Mouse (Mus musculus): ENCODE data around the gene Tbc1d15. TPM values are rescaled to one million over a fixed set of nuclear protein-coding genes. Genes with fewer than 3 reads are reported as not detected.

Tbc1d15 gene
- polyA plus RNA-seq, 1 experiment from 2014 or later = 33.4 TPM

- Histone ChIP-seq H3K9ac (no peak overlapping the region), H3K36me3 (replicated peaks) (no peaks in the 10 kb centered on the region), H3K4me3 (no peak overlapping the region), H3K4me1 (no peaks in the 10 kb centered on the region), H3K9me3 (no peaks in the 10 kb centered on the region), H3K4me2 (no peak overlapping the region), H3K27me3 (replicated peaks) (no peaks in the 10 kb centered on the region), H3K27ac (no peak overlapping the region)
- 90% methylated on average over 12 of the region's 12 CpGs for WGBS
- ATAC-seq (replicated peaks) = no peak
Measured at GRCm38 (mm10) chr10:115270612-115271390, 19.5 kb upstream of the Tbc1d15 start.

DNA sequence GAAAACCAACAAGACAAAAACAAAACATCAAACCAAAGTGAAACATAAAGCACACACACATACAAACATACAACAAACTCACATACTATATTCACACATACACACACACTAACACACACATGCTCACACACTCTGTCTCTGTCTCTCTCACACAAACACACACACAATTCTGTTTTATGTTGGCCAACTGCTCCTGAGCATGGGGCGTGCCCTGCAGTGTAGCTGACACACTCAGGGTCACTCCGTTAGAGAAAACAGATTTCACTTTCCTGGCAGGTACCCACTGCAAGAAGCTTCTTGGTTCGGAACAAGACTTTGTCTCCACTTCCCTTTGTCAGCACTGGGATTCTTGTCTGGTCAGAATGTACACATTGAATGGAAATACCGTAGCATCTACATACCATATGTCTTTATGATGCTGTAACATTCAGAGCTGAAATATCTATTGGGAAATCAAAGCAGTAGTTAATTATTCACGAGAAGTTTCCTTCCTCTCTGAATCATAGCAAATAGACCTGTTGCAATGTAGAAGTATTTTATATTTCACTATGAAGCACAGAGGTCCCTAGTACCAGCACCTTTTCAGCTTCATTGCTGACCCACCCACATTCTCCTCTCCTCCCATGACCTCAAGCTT lies 11.8 kb upstream of the Tbc1d15 start:
- Histone ChIP-seq H3K27ac (no peak overlapping the region), H3K4me3 (no peak overlapping the region), H3K27me3 (replicated peaks) (no peaks in the 10 kb centered on the region), H3K4me1 (no peaks in the 10 kb centered on the region), H3K9me3 (no peaks in the 10 kb centered on the region), H3K4me2 (no peak overlapping the region), H3K36me3 (replicated peaks) (no peaks in the 10 kb centered on the region), H3K9ac (no peak overlapping the region)
- no peak for ATAC-seq (replicated peaks)
- 80% methylated on average over 5 of the region's 5 CpGs for WGBS

GRCm38 (mm10) chr10:115262261-115262660 lies 11.0 kb upstream of the Tbc1d15 start:
- Histone ChIP-seq H3K36me3 (replicated peaks) (no peaks in the 10 kb centered on the region), H3K9ac (no peak overlapping the region), H3K27me3 (replicated peaks) (no peaks in the 10 kb centered on the region), H3K4me1 (no peaks in the 10 kb centered on the region), H3K4me2 (no peak overlapping the region), H3K27ac (no peak overlapping the region), H3K4me3 (no peak overlapping the region), H3K9me3 (no peaks in the 10 kb centered on the region)
- WGBS = 91% methylated on average over 2 of the region's 2 CpGs
- no peak for ATAC-seq (replicated peaks)

DNA sequence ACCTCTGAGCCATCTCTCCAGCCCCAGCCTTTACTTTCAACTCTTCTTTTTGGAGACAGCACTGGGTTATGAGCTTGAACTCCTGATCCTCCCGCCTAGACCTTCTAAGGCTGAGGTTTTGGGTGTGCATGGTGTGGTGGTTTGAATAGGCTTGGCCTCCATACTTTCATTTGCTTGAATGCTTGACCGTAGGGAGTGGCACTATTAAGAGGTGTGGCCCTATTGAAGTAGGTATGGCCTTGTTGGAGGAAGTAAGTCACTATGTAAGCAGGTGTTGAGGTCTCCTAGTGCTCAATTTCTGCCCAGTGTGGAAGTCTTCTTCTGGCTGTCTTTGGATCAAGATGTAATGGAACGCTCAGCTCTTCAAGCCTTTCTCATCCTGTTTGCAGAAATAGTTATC lies 10.2 kb upstream of the Tbc1d15 start:
- Histone ChIP-seq H3K4me2 (no peak overlapping the region), H3K9ac (no peak overlapping the region), H3K27me3 (replicated peaks) (no peaks in the 10 kb centered on the region), H3K4me1 (no peaks in the 10 kb centered on the region), H3K27ac (no peak overlapping the region), H3K9me3 (no peaks in the 10 kb centered on the region), H3K36me3 (replicated peaks) (no peaks in the 10 kb centered on the region), H3K4me3 (no peak overlapping the region)
- WGBS = 88% methylated on average over 3 of the region's 3 CpGs
- no peak for ATAC-seq (replicated peaks)

DNA sequence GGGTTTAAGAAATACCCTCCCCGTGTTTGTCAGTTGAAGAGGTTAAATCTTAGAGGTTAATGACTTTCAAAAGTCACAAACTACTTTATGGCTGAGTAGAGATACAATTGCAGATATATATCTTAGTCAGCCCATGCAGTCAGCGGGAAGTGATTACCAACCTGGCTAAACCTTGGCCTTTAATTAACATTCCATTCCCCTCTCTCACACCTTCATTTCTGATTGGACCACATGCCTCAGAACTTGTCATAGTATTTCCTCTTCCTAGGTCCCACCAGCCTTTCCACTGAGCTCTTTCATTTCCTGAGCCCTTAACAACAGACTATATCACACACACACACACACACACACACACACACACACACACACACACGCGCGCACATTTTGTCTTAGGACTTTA lies 4.9 kb upstream of the Tbc1d15 start:
- no peak overlapping the region for H3K4me3 ChIP-seq
- no peak overlapping the region for H3K9ac ChIP-seq
- H3K9me3 ChIP-seq = no peaks in the 10 kb centered on the region
- no peak overlapping the region for H3K4me2 ChIP-seq
- H3K4me1 ChIP-seq = peaks cover 8% of the 10 kb centered on the region
- no peak overlapping the region for H3K27ac ChIP-seq
- no peaks in the 10 kb centered on the region for H3K36me3 ChIP-seq (replicated peaks)
- 82% methylated on average over 5 of the region's 5 CpGs for WGBS
- H3K27me3 ChIP-seq (replicated peaks) = no peaks in the 10 kb centered on the region
- no peak for ATAC-seq (replicated peaks)

DNA sequence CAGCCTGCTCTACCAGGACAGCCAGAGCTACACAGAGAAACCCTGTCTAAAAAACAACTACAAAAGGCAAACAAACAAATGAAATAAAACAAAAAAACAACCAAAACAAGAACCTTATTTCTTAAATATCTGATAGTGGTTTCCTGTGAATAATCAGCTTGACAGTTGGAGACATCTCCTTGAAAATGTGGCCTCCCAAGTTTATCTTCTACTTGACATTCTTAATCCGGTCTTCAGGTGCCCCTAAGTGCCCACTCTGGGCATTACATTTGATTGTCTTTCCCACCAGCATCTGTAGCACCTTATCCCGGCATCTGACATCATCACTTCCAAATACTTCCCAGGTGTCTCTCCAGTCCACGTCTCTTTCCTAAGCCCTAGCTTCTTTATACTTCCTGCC lies 2.3 kb upstream of the Tbc1d15 start:
- H3K36me3 ChIP-seq (replicated peaks) = no peaks in the 10 kb centered on the region
- no peaks in the 10 kb centered on the region for H3K9me3 ChIP-seq
- no peak overlapping the region for H3K9ac ChIP-seq
- H3K4me1 ChIP-seq = peaks cover 17% of the 10 kb centered on the region
- no peak overlapping the region for H3K27ac ChIP-seq
- no peak overlapping the region for H3K4me3 ChIP-seq
- ATAC-seq (replicated peaks) = no peak
- H3K4me2 ChIP-seq = no peak overlapping the region
- H3K27me3 ChIP-seq (replicated peaks) = no peaks in the 10 kb centered on the region
- WGBS = 83% methylated on average over 3 of the region's 3 CpGs

DNA sequence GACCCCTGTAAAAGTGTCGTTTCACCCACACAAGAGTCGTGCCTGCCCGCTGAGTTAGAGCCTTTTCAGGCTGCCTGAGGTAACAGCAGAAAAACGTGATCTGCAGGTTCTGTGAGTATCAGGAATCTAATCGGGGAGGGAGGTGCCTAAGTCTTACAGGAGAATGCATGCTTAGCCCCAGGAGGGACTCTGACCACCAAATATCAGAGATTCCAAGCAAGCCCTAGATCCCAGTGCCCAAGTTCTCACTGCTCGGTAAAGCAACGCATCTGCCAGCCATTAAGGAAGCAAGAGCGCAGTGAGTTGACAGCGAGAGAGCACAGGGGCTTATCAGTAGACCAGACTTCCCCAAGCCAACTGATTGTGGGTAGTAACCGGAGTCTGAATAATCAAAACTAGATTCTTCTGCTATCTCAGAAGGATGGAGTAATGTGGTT lies 1.1 kb upstream of the Tbc1d15 start:
- Histone ChIP-seq H3K4me3 (peak overlapping the region; percentile 82), H3K9me3 (no peaks in the 10 kb centered on the region), H3K9ac (0 out of 2 replicates have a peak overlapping the region, but pooled peaks have one; percentile 11), H3K27ac (no peak overlapping the region), H3K36me3 (replicated peaks) (no peaks in the 10 kb centered on the region), H3K4me2 (peak overlapping the region; percentile 63), H3K27me3 (replicated peaks) (no peaks in the 10 kb centered on the region), H3K4me1 (peaks cover 23% of the 10 kb centered on the region)
- 10% methylated on average over 10 of the region's 10 CpGs for WGBS
- 0 out of 2 replicates have a peak, but pooled peaks have one; percentile 2 for ATAC-seq (replicated peaks)

GRCm38 (mm10) chr10:115250235-115251087 lies 806 bp downstream of the Tbc1d15 start:
- H3K9me3 ChIP-seq = no peaks in the 10 kb centered on the region
- H3K4me1 ChIP-seq = peaks cover 23% of the 10 kb centered on the region
- peak overlapping the region; percentile 81 for H3K9ac ChIP-seq
- peak; percentile 50 for ATAC-seq (replicated peaks)
- WGBS = 31% methylated on average over 37 of the region's 38 CpGs
- H3K27ac ChIP-seq = peak overlapping the region; percentile 43; the same call in 1 of the 2 replicates
- peak overlapping the region; percentile 63 for H3K4me2 ChIP-seq
- H3K36me3 ChIP-seq (replicated peaks) = no peaks in the 10 kb centered on the region
- H3K27me3 ChIP-seq (replicated peaks) = no peaks in the 10 kb centered on the region
- H3K4me3 ChIP-seq = peak overlapping the region; percentile 82

DNA sequence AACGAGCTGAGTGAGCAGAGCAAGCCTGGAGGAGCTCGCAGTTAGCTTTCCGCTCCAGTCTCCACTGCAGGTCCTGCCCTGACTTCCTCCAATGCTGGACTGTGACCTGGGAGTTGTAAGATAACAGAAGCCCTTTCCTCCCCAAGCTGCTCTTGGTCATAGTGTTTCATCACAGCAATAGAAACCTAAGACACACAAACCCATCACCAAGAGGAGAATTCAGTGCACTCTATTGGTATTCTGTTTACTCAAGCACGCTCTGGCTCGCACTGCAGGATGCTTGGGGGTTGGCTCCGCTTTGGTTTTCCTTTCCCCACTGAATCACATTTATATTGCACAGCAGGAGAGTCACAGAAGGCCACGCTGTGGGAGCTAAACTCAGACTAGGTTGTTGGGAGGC lies 3.2 kb downstream of the Tbc1d15 start:
- Histone ChIP-seq H3K27me3 (replicated peaks) (no peaks in the 10 kb centered on the region), H3K27ac (no peak overlapping the region), H3K36me3 (replicated peaks) (no peaks in the 10 kb centered on the region), H3K9ac (no peak overlapping the region), H3K4me3 (no peak overlapping the region), H3K9me3 (no peaks in the 10 kb centered on the region), H3K4me1 (peaks cover 23% of the 10 kb centered on the region), H3K4me2 (no peak overlapping the region)
- ATAC-seq (replicated peaks) = no peak
- 35% methylated on average over 7 of the region's 7 CpGs for WGBS

GRCm38 (mm10) chr10:115245488-115245887 lies 5.8 kb downstream of the Tbc1d15 start:
- Histone ChIP-seq H3K4me2 (no peak overlapping the region), H3K4me1 (peaks cover 14% of the 10 kb centered on the region), H3K27me3 (replicated peaks) (no peaks in the 10 kb centered on the region), H3K9me3 (no peaks in the 10 kb centered on the region), H3K27ac (no peak overlapping the region), H3K4me3 (no peak overlapping the region), H3K36me3 (replicated peaks) (no peaks in the 10 kb centered on the region), H3K9ac (no peak overlapping the region)
- 96% methylated on average over 2 of the region's 2 CpGs for WGBS
- ATAC-seq (replicated peaks) = no peak

- 87% methylated on average over 8 of the region's 8 CpGs for WGBS
- H3K9ac ChIP-seq = no peak overlapping the region
Measured at GRCm38 (mm10) chr10:115241082-115241595, 10.1 kb downstream of the Tbc1d15 start.

DNA sequence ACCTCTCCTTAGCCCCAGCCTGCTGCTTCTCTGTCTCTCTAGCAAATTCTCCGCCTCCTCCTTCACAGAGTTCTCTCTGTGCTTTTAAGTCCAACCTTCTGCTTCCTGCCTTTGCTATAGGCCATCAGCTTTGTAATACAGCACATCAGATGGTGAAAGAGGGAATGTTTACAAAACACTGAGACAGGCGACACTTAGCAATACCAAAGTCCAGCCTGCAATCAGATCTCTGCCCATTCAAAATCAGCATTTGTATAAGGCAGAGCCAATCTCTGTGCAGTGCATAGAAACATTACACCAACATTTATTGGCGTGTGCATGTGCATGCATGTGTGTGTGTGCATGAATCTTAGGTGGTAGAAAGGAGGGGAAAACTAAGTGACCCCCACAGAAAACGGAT lies 13.3 kb downstream of the Tbc1d15 start:
- WGBS = 93% methylated on average over 4 of the region's 4 CpGs
- H3K27ac ChIP-seq = no peak overlapping the region

More at GRCm38 (mm10) chr10:115241082-115241595, 10.1 kb downstream of the Tbc1d15 start:
- no peak overlapping the region for H3K4me3 ChIP-seq
- H3K9me3 ChIP-seq = no peaks in the 10 kb centered on the region
- no peak overlapping the region for H3K4me2 ChIP-seq
- H3K27ac ChIP-seq = no peak overlapping the region
- H3K36me3 ChIP-seq (replicated peaks) = peaks cover 21% of the 10 kb centered on the region
- ATAC-seq (replicated peaks) = no peak
- H3K27me3 ChIP-seq (replicated peaks) = no peaks in the 10 kb centered on the region
- no peaks in the 10 kb centered on the region for H3K4me1 ChIP-seq

More for the DNA sequence above, 13.3 kb downstream of the Tbc1d15 start:
- Histone ChIP-seq H3K4me2 (no peak overlapping the region), H3K9me3 (no peaks in the 10 kb centered on the region), H3K27me3 (replicated peaks) (no peaks in the 10 kb centered on the region), H3K4me1 (no peaks in the 10 kb centered on the region), H3K9ac (no peak overlapping the region), H3K4me3 (no peak overlapping the region), H3K36me3 (replicated peaks) (peaks cover 21% of the 10 kb centered on the region)
- ATAC-seq (replicated peaks) = no peak
